Mouse (Mus musculus): ENCODE results near the gene Drg1.
A peak's percentile ranks its signal among the peaks of the same experiment; 100 is the strongest.

The Drg1 gene

DNA sequence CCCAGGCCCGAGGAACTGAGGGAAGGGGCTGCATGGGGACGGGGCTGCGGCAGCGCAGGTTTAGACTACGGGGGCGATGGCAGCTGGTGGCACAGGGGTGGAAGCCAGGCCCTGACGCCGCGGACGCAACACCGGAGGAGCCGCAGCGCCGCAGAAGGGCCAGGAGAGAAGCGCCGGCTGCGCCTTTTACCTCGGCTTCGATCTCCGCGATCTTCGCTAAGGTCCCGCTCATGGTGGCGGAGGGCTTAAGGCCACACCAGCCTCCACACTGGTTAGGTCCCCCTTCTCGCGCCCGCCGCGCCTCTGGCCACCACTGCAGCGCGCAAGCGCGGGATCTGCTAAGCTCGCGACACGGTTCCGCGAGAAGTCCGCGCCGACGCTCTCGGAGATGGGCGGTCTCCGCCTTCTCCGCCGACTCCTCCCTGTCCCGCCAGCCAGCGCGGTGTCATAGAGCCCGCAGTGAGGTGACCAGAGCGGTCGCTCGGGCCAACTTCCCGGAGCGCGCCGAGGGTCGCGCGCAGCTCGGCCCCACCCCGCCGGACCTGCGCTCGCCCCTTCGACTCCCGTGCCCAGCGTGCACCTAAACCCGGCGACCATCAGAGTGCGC is at the start of gene Drg1:
Gene Drg1 (minus strand): TSS at position 337 of the 607 bp plus-strand sequence.
- peak; percentile 80 for DNase-seq (ENCODE audit: extremely low read depth, low read depth)

DNA sequence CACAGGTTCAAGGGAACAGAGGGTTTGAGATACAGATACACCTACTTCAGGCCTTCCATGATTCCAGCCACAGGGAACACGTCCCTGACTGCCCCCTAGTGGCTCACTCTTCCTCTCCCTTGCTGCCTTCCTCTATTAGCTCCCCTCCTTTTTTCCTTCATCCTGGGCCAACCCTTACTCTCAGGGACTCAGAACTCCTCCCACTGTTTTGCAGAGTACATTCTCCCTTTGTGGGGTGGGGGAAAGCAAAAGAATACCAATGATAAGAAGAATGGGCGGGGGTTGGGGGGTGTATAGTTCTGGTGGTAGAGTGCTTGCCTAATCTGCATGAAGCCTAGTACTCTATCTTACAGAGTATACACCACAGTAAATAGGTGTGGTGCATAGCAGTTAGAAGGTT is 47.9 kb upstream of the Drg1 start:
- DNase-seq (ENCODE audit: extremely low read depth, low read depth), result no peak

GRCm38 (mm10) chr11:3313294-3313693 is 47.1 kb upstream of the Drg1 start:
- DNase-seq (ENCODE audit: extremely low read depth, low read depth), result no peak

DNA sequence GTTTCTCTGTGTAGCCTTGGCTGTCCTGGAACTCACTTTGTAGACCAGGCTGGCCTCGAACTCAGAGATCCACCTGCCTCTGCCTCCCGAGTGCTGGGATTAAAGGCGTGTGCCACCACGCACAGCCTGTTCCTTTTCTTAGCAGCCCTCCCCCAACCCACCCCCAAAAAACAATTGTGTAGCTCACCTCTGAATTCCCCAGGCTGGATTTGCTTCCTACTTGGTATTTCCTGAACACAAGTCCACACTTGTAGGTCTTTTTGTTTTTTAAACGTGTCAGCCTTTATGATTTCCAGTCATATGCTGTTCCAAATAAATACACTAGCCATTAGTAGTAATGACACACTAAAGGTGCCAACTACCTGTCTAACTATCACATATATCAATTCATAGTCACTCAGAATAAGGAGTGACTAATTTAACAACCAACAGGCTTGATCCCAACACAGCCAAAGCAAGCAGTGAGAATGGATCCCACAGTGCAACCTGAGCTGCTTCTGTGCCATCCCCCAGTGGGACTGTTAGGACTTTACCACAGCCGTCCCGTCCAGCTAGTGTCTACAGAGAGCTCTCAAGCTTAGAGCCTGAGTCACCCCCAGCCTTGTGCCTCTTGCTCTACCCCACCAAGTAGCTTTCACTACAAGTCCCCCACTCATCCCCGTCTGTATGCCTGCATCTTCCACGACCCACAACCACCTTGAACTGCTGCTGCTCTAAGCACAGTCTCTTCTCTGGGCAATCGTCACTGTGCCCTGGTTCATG is 45.6 kb upstream of the Drg1 start:
- DNase-seq (ENCODE audit: extremely low read depth, low read depth), result no peak

DNA sequence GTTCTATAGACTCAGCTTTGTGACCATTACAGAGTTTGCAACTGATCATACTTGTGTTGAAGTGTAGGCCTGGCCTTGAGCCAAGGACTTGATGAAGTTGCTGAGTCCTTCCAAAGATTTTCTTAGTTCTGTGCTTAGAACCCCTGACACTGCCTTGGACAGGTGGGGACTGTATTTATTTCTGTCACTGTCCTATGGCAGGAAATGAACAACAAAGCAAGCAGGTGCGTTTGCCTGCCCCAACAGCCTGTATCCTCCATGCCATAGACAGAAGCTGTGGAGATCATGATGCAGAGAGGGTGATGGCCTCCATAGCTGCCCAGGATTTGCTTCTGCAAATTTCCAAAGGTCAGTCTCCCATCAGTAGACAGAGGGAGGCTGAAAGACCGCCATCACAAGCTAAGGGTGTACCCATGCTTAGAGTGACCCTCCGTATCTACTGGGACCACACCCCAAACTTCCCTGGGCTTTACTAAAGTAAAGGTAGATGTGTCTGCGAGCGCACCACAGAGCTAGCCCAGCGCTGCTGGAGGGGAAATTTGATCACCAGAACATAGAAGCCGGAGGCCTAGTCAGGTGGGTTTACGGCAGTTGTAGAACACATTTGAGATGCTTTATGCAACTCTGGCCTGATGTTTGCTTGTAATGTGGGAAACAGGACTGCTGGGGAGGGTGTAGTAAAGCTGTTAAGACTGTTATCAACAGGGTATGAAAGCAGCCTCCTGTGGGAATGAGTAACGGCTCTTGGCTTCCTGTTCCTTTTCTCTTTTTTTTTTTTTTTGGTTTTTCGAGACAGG is 44.8 kb upstream of the Drg1 start:
- peak; percentile 69 for DNase-seq (ENCODE audit: extremely low read depth, low read depth)

DNA sequence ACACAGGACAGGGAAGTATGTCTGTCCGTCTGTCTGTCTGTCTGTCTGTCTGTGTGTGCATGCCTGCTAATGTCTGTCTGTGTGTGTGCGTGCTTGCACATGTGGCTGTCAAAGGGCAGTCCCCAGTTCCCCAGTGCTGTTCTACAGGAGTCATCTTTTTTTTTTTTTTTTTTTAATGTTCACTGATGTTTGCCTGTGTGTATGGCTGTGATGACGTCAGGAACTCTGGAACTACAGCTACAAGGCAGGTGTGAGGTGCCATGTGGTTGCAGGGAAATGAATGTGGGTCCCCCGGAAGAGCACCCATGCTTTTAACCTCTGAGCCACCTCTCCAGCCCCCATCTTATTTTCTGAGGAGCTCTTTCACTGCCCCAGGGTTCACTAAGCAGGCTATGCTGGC is 43.7 kb upstream of the Drg1 start:
- no peak for DNase-seq (ENCODE audit: extremely low read depth, low read depth)

- no peak for DNase-seq (ENCODE audit: extremely low read depth, low read depth)
Measured at GRCm38 (mm10) chr11:3307875-3308274, 41.7 kb upstream of the Drg1 start.

DNA sequence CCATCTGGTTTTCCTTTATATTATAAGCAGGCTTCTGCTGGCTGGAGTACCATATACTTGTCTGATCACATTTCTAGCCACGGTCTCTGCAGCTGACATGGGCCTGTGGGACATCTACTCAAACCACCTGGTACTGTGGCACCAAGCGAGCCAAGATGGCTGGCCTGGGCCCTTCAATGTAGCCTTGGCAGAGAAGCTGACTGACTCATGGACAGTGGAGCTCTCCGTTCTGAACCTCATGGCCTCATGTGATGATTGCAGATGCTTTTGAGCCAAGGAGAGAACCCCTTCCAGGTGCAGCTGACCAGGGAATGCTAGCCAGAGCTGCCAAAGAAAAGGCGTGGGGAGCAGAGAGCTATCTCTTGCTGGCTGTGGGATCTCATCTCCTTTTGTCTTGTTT is 39.6 kb upstream of the Drg1 start:
- no peak for DNase-seq (ENCODE audit: extremely low read depth, low read depth)

GRCm38 (mm10) chr11:3302792-3303191 is 36.6 kb upstream of the Drg1 start:
- no peak for DNase-seq (ENCODE audit: extremely low read depth, low read depth)

GRCm38 (mm10) chr11:3302385-3302784 is 36.2 kb upstream of the Drg1 start:
- no peak for DNase-seq (ENCODE audit: extremely low read depth, low read depth)

GRCm38 (mm10) chr11:3301075-3301474 is 34.9 kb upstream of the Drg1 start:
- DNase-seq (ENCODE audit: extremely low read depth, low read depth), result no peak

- no peak for DNase-seq (ENCODE audit: extremely low read depth, low read depth)
Measured at GRCm38 (mm10) chr11:3298813-3299185, 32.6 kb upstream of the Drg1 start.

- no peak for DNase-seq (ENCODE audit: extremely low read depth, low read depth)
Measured at GRCm38 (mm10) chr11:3297871-3298812, 31.9 kb upstream of the Drg1 start.

DNA sequence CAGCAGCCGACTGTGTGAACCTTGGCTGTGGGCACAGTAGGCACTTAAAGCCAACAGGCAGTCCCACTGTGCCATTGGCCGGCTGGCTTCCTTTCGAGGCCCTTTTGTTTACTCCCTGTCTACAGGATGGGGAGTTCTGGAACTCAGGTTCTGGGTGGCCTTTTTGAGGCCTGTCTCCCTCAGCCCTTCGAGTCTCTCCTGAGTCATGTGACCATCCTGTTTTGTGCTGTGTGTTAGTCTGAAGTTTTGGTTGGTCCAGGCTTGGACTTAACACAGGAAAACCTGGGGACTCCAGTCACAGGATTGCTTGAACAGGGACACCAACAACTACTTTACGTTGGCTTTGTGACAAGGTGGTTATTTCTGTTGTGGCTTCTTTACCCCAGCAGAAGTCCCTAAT is 29.8 kb upstream of the Drg1 start:
- DNase-seq (ENCODE audit: extremely low read depth, low read depth), result no peak

DNA sequence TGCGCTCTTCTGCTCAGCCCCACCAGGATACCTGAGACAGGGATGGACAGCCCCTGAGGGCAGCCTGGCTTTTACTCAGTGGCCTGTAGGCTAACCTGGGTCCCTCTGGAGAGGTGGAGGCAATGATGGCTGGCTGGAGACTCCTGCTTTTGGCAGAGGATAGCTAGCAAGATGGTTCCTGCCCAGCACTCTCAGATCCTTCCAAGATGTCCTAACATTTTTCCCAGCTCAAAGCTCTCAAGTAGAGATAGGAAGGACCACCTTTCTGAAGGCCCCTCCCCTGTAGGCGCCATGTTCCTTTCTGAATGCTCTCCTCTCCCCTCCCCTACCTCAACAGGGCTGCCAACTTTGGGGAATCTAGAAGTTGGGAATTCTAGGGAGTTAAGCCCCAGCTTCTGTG is 28.4 kb upstream of the Drg1 start:
- DNase-seq (ENCODE audit: extremely low read depth, low read depth), result no peak

DNA sequence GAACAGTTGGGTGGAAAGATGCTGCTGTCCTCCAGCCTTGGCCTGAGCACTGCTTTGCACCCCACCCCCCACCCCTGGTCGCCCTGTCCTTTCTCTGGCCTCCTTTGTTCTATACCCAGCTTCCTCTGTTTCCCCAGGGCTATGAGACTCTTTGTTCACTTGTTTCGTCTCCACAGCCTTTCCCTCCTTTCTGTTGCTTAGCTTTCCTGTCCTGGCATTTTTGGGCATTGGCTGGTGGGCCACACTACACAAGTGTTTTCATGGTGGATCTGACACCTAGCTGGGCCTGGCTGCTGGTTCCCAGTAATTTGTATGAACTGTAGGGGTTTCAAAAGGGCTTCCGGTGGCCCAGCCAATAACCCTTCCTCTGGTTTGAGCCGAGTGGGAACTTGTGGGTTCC is 27.1 kb upstream of the Drg1 start:
- DNase-seq (ENCODE audit: extremely low read depth, low read depth), result no peak

DNA sequence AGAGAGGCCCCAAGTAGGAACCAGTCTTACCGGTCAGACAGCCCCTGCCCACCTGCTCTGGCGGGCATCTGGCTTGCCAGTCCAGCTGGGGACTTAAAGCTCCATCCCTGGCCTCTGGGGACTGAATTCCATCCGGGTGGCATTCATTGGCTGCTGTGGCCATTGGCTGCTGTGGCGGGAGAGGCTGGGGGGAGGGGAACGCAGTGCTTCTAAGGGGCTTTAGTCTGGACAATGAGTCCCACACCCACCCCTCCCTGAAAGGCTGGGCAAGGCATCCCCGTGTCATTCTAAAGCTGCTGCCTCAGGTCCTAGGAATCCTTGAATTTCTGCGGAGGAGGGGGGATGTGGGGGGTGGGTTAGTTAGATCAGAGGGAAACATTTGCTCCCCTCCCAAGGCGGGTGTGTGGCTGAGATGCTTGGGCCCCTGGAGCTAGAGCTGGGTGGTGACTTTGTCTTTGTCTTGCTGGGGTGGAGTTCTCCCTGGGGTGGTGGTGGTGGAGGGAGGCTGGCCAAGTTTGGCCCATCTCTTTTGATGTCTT is 26.6 kb upstream of the Drg1 start:
- DNase-seq (ENCODE audit: extremely low read depth, low read depth), result no peak

- peak; percentile 62 for DNase-seq (ENCODE audit: extremely low read depth, low read depth)
Measured at GRCm38 (mm10) chr11:3292062-3292421, 25.8 kb upstream of the Drg1 start.

DNA sequence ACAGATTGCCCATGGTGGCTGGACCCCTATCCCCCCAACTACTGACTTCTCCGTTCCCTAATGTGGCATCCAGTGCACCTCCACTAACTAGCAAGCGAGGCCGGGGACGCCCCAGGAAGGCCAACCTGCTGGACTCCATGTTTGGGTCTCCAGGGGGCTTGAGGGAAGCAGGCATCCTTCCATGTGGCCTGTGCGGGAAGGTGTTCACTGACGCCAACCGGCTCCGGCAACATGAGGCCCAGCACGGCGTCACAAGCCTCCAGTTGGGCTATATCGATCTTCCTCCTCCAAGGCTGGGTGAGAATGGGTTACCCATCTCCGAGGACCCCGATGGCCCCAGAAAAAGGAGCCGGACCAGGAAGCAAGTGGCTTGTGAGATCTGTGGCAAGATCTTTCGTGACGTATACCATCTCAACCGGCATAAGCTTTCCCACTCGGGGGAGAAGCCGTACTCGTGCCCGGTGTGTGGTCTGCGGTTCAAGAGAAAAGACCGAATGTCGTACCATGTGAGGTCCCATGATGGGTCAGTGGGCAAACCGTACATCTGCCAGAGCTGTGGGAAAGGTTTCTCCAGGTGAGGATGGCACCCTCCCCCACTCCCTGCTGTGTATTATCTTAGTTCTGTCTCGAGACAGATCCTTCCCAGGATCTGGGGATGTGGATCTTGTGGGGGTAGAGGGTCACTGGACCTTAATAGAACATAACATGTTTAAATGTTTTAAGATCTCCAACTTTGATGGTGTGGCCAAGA is 25.3 kb upstream of the Drg1 start:
- DNase-seq (ENCODE audit: extremely low read depth, low read depth), result no peak

DNA sequence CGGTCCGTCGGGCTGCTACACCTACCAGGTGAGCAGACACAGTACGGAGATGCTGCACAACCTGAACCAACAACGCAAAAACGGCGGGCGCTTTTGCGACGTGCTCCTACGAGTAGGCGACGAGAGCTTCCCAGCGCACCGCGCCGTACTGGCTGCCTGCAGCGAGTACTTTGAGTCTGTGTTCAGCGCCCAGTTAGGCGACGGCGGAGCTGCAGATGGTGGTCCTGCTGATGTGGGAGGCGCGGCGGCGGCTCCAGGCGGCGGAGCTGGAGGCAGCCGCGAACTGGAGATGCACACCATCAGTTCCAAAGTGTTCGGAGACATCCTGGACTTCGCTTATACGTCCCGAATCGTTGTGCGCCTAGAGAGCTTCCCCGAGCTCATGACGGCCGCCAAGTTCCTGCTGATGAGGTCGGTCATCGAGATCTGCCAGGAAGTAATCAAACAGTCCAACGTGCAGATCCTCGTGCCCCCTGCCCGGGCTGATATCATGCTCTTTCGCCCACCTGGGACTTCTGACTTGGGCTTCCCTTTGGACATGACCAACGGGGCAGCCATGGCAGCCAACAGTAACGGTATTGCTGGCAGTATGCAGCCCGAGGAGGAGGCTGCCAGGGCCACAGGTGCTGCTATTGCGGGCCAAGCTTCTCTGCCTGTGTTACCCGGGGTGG is 24.6 kb upstream of the Drg1 start:
- DNase-seq (ENCODE audit: extremely low read depth, low read depth), result no peak
